ENCODE assay signal across 14 mouse cellular contexts in the genomic region with DNA sequence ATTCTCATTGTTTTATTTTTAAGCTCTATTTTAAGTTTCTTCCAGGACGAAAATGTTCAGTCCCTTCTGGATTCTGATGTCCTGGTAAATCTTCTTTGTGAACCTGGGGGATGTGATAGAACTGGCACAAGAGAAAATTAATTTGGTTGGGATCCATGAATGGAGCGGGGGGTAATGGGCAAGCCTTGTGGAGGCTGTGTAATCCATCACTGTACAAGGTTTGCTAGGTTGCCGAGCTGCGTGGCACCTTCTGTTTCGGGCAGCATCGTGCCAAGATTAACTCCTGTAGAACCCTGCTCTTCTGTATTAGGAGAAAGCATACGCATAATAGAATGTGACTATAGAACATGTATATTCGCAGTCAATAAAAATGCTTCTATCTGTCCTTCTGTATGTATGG.
DNase-seq lines count a peak whose midpoint lies in the region; ATAC-seq and TF ChIP-seq lines count a peak whose summit lies in the region.
"Had no signal": no experiment of that assay in that cellular context is flagged by ENCODE, and none has a peak within 500 bp of the region (broad histone marks: within the 10 kb centered on the region; RNA-seq: fewer than 3 reads in every experiment).

No protein-coding gene starts in this region.

- H3K9me3 ChIP-seq in forebrain, embryonic 14.5 days (replicated peaks; ENCODE audit: control insufficient read depth, low read length): no peaks in the 10 kb centered on the region
- no peaks in the 10 kb centered on the region for H3K9me3 ChIP-seq in forebrain, embryonic 16.5 days (ENCODE audit: control insufficient read depth, low read length)
- H3K9me3 ChIP-seq in hindbrain, embryonic 14.5 days (ENCODE audit: control insufficient read depth, low read length): no peaks in the 10 kb centered on the region
- no peaks in the 10 kb centered on the region for H3K9me3 ChIP-seq in hindbrain, embryonic 11.5 days (ENCODE audit: control insufficient read depth, low read length)
- H3K9me3 ChIP-seq: embryonic facial prominence, embryonic 13.5 days; forebrain, embryonic 15.5 days had no signal

- no peak overlapping the region for H3K27ac ChIP-seq in forebrain, embryonic 14.5 days (ENCODE audit: low read depth, low read length)
- H3K27ac ChIP-seq in forebrain, embryonic 16.5 days (ENCODE audit: low read length): no peak overlapping the region
- H3K27ac ChIP-seq in hindbrain, embryonic 14.5 days: no peak overlapping the region
- no peak overlapping the region for H3K27ac ChIP-seq in hindbrain, embryonic 11.5 days (ENCODE audit: low read depth, low read length)
- H3K27ac ChIP-seq in embryonic fibroblast, embryonic 13.5 days (ENCODE audit: insufficient read depth, low read length): peak overlapping the region; percentile 78; the same call in 1 of the 2 replicates
- H3K27ac ChIP-seq: embryonic facial prominence, embryonic 13.5 days; forebrain, embryonic 15.5 days had no signal

- no peaks in the 10 kb centered on the region for H3K36me3 ChIP-seq in forebrain, embryonic 14.5 days (ENCODE audit: control insufficient read depth, insufficient read depth, low read length)
- no peaks in the 10 kb centered on the region for H3K36me3 ChIP-seq in forebrain, embryonic 16.5 days (ENCODE audit: control insufficient read depth, insufficient read depth)
- no peaks in the 10 kb centered on the region for H3K36me3 ChIP-seq in hindbrain, embryonic 14.5 days (replicated peaks; ENCODE audit: control insufficient read depth, insufficient read depth)
- no peaks in the 10 kb centered on the region for H3K36me3 ChIP-seq in hindbrain, embryonic 11.5 days (ENCODE audit: control insufficient read depth, insufficient read depth, low read length)
- H3K36me3 ChIP-seq: embryonic facial prominence, embryonic 13.5 days; forebrain, embryonic 15.5 days had no signal

- no peak overlapping the region for H3K9ac ChIP-seq in forebrain, embryonic 14.5 days (ENCODE audit: low read length)
- no peak overlapping the region for H3K9ac ChIP-seq in forebrain, embryonic 16.5 days (replicated peaks; ENCODE audit: low read depth, low read length)
- H3K9ac ChIP-seq in hindbrain, embryonic 14.5 days: no peak overlapping the region
- no peak overlapping the region for H3K9ac ChIP-seq in hindbrain, embryonic 11.5 days (ENCODE audit: low read depth, low read length)
- H3K9ac ChIP-seq: embryonic facial prominence, embryonic 13.5 days; forebrain, embryonic 15.5 days had no signal

- no peak overlapping the region for H3K4me2 ChIP-seq in forebrain, embryonic 14.5 days (ENCODE audit: low read length)
- H3K4me2 ChIP-seq in forebrain, embryonic 16.5 days (ENCODE audit: low read length): no peak overlapping the region
- no peak overlapping the region for H3K4me2 ChIP-seq in hindbrain, embryonic 14.5 days (replicated peaks)
- no peak overlapping the region for H3K4me2 ChIP-seq in hindbrain, embryonic 11.5 days (replicated peaks; ENCODE audit: low read depth, low read length)
- H3K4me2 ChIP-seq: embryonic facial prominence, embryonic 13.5 days; forebrain, embryonic 15.5 days had no signal

- ATAC-seq in forebrain, embryonic 14.5 days: no peak
- ATAC-seq in forebrain, embryonic 16.5 days: no peak
- ATAC-seq in hindbrain, embryonic 14.5 days (ENCODE audit: low FRiP score): no peak
- ATAC-seq in hindbrain, embryonic 11.5 days (ENCODE audit: low FRiP score): no peak
- ATAC-seq: forebrain, embryonic 15.5 days had no signal

- 75% methylated on average over 8 of the region's 8 CpGs for WGBS in forebrain, embryonic 14.5 days
- WGBS in forebrain, embryonic 16.5 days: 65% methylated on average over 8 of the region's 8 CpGs
- WGBS in hindbrain, embryonic 14.5 days: 63% methylated on average over 8 of the region's 8 CpGs
- WGBS in hindbrain, embryonic 11.5 days: 81% methylated on average over 8 of the region's 8 CpGs

- H3K27me3 ChIP-seq in forebrain, embryonic 14.5 days (replicated peaks; ENCODE audit: control insufficient read depth, insufficient read depth, low read length): no peaks in the 10 kb centered on the region
- no peaks in the 10 kb centered on the region for H3K27me3 ChIP-seq in forebrain, embryonic 16.5 days (replicated peaks; ENCODE audit: control insufficient read depth, insufficient read depth, low read length)
- no peaks in the 10 kb centered on the region for H3K27me3 ChIP-seq in hindbrain, embryonic 14.5 days (ENCODE audit: control insufficient read depth, insufficient read depth, low read length)
- H3K27me3 ChIP-seq in hindbrain, embryonic 11.5 days (ENCODE audit: control insufficient read depth, insufficient read depth, low read length): no peaks in the 10 kb centered on the region
- H3K27me3 ChIP-seq: embryonic facial prominence, embryonic 13.5 days; forebrain, embryonic 15.5 days had no signal

- DNase-seq in forebrain, embryonic 14.5 days (ENCODE audit: low spot score): peak; percentile 11
- peak; percentile 29 for DNase-seq in hindbrain, embryonic 14.5 days (ENCODE audit: low spot score)
- DNase-seq in hindbrain, embryonic 11.5 days (ENCODE audit: low spot score): no peak
- peak; percentile 65 for DNase-seq in cerebellum, adult 11 months
- DNase-seq in frontal cortex, postnatal 14 days (ENCODE audit: low spot score in 2 of 2): no peak
- no peak for DNase-seq in retina, postnatal 1 day
- DNase-seq: adrenal gland, postnatal 25 days; kidney, adult 9 months; lung, adult 18-20 months; right cerebral cortex, postnatal 14 days had no signal

- H3K4me1 ChIP-seq in forebrain, embryonic 14.5 days (ENCODE audit: control insufficient read depth, insufficient read depth, low read length): peaks cover 3% of the 10 kb centered on the region; the same call in 1 of the 2 replicates
- no peaks in the 10 kb centered on the region for H3K4me1 ChIP-seq in forebrain, embryonic 16.5 days (replicated peaks; ENCODE audit: control insufficient read depth, insufficient read depth, low read length)
- no peaks in the 10 kb centered on the region for H3K4me1 ChIP-seq in hindbrain, embryonic 14.5 days (replicated peaks; ENCODE audit: control insufficient read depth, insufficient read depth, low read length)
- H3K4me1 ChIP-seq in hindbrain, embryonic 11.5 days (replicated peaks; ENCODE audit: control insufficient read depth, insufficient read depth, low read length): no peaks in the 10 kb centered on the region
- H3K4me1 ChIP-seq in embryonic fibroblast, embryonic 13.5 days (ENCODE audit: control insufficient read depth, insufficient read depth, low read length): peaks cover 6% of the 10 kb centered on the region
- H3K4me1 ChIP-seq: embryonic facial prominence, embryonic 13.5 days had no signal

- TF ChIP-seq CTCF in embryonic fibroblast, embryonic 13.5 days (IDR thresholded peaks at IDR 0.05; ENCODE audit: borderline replicate concordance, insufficient read depth, low read length): no peak

- TF ChIP-seq POLR2A in embryonic fibroblast, embryonic 13.5 days (IDR thresholded peaks at IDR 0.05; ENCODE audit: low read depth, low read length): no peak

- no peak overlapping the region for H3K4me3 ChIP-seq in forebrain, embryonic 14.5 days (ENCODE audit: low read depth, low read length)
- no peak overlapping the region for H3K4me3 ChIP-seq in forebrain, embryonic 16.5 days (replicated peaks; ENCODE audit: low read length)
- no peak overlapping the region for H3K4me3 ChIP-seq in hindbrain, embryonic 14.5 days (replicated peaks; ENCODE audit: low read length)
- H3K4me3 ChIP-seq in hindbrain, embryonic 11.5 days (ENCODE audit: low read depth, low read length): no peak overlapping the region
- no peak overlapping the region for H3K4me3 ChIP-seq in embryonic fibroblast, embryonic 13.5 days (ENCODE audit: insufficient read depth, low read length)
- H3K4me3 ChIP-seq: embryonic facial prominence, embryonic 13.5 days; forebrain, embryonic 15.5 days had no signal

Comparison
In these comparisons a context has a peak if more than half of its experiments do, and no peak if none do; other contexts are left out.
1. DNase-seq: peak in forebrain, embryonic 14.5 days (single experiment), hindbrain, embryonic 14.5 days (single experiment) and cerebellum, adult 11 months (single experiment); none in hindbrain, embryonic 11.5 days (single experiment), frontal cortex, postnatal 14 days (0 of 2) and retina, postnatal 1 day (single experiment).